Mouse (Mus musculus) intestine, postnatal 0 days (tissue): ENCODE measurements around the gene Odf2. TPM values are rescaled to one million over a fixed set of nuclear protein-coding genes. Genes with fewer than 3 reads are reported as not detected.
A peak's percentile ranks its signal among the peaks of the same experiment; 100 is the strongest.

ENCODE experiments used
- ATAC-seq: fragments of 200-750 bp; cut with Nextera tagmentation; 2 replicates; pipeline ENCODE4 v1.8.0; 2017; ENCODE audit warnings: mild to moderate bottlenecking, moderate TSS enrichment, moderate library complexity
- H3K27ac ChIP-seq: fragments of 300-500 bp; sonication (generic); 2 replicates; pipeline ENCODE4 v1.5.1; 2014; ENCODE audit warnings: mild to moderate bottlenecking, low read depth, low read length, moderate library complexity
- H3K27me3 ChIP-seq: fragments of 300-500 bp; sonication (generic); replicated peaks from 2 replicates; pipeline ENCODE4 v1.6.1; 2014; ENCODE audit warnings: low read length, mixed read lengths; ENCODE audit not compliant: control insufficient read depth, insufficient read depth
- H3K36me3 ChIP-seq: fragments of 300-500 bp; sonication (generic); 2 replicates; pipeline ENCODE4 v1.6.1; 2014; ENCODE audit warnings: mild to moderate bottlenecking, moderate library complexity; ENCODE audit not compliant: control insufficient read depth, insufficient read depth
- H3K4me1 ChIP-seq: fragments of 300-500 bp; sonication (generic); replicated peaks from 2 replicates; pipeline ENCODE4 v1.6.1; 2014; ENCODE audit warnings: antibody characterized with exemption, low read length, mixed read lengths; ENCODE audit not compliant: control insufficient read depth, insufficient read depth
- H3K4me2 ChIP-seq: fragments of 300-500 bp; sonication (generic); replicated peaks from 2 replicates; pipeline ENCODE4 v1.6.1; 2014; ENCODE audit warnings: low read depth, mild to moderate bottlenecking, moderate library complexity
- H3K4me3 ChIP-seq: fragments of 300-500 bp; sonication (generic); 2 replicates; pipeline ENCODE4 v1.5.1; 2014; ENCODE audit warnings: low read depth, low read length
- H3K9ac ChIP-seq: fragments of 300-500 bp; sonication (generic); 2 replicates; pipeline ENCODE4 v1.6.1; 2014; ENCODE audit warnings: mild to moderate bottlenecking, low read depth, low read length
- H3K9me3 ChIP-seq: fragments of 300-500 bp; sonication (generic); 2 replicates; pipeline ENCODE4 v1.6.1; 2016; ENCODE audit warnings: mixed run types; ENCODE audit not compliant: control insufficient read depth
- CTCF ChIP-seq: sonication (generic); IDR thresholded peaks from 2 replicates; pipeline ENCODE4 v1.5.1; 2016; ENCODE audit warnings: low read depth, mild to moderate bottlenecking, control low read depth, antibody characterized with exemption, moderate library complexity
- WGBS: fragments of 180-500 bp; shearing (Covaris S2); extraction: QIAGEN DNeasy Blood & Tissue Kit; methylation state at CpG from one replicate; pipeline ENCODE4 v1.1.7; 2014; 5-methylcytosine and 5-hydroxymethylcytosine counted together
- polyA plus RNA-seq: library from polyadenylated mRNA; unstranded; fragments of >200 nt; fragmentation: Nextera tagmentation; extraction: Ambion mirVana; gene quantifications from 2 replicates; pipeline ENCODE4 v1.2.1, GENCODE M21; 2015

Odf2 gene
- polyA plus RNA-seq, 1 experiment from 2014 or later, result 17.0 TPM

DNA sequence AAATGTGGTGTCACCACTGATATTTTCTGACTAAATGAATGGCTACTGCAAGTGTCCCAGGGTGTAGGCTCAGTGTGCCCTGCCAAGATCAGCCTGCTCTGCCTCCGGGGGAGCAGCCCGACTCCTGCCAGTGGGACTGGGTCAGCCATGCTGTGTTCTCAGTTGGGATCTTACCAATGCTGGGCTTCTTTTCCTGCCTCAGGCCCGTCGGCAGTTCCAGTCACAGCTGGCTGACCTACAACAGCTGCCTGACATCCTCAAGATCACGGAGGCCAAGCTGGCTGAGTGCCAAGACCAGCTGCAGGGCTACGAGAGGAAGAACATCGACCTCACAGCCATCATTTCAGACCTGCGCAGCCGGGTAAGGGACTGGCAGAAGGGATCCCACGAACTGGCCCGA is 33.0 kb downstream of the Odf2 start:
- Histone ChIP-seq H3K36me3 (peaks cover 66% of the 10 kb centered on the region), H3K27ac (no peak overlapping the region), H3K9me3 (no peaks in the 10 kb centered on the region), H3K4me1 (no peaks in the 10 kb centered on the region), H3K4me3 (no peak overlapping the region), H3K9ac (no peak overlapping the region), H3K4me2 (no peak overlapping the region), H3K27me3 (no peaks in the 10 kb centered on the region)
- no peak for ATAC-seq
- 45% methylated on average over 11 of the region's 11 CpGs for WGBS
- no peak for TF ChIP-seq CTCF

- no peak for TF ChIP-seq CTCF
- Histone ChIP-seq H3K4me3 (no peak overlapping the region), H3K27ac (no peak overlapping the region), H3K4me2 (no peak overlapping the region), H3K36me3 (peaks cover 78% of the 10 kb centered on the region), H3K9ac (no peak overlapping the region), H3K27me3 (no peaks in the 10 kb centered on the region), H3K9me3 (no peaks in the 10 kb centered on the region), H3K4me1 (no peaks in the 10 kb centered on the region)
- ATAC-seq, result no peak
- WGBS, result 83% methylated on average over 5 of the region's 5 CpGs
These were observed 37.5 kb downstream of the Odf2 start for GRCm38 (mm10) chr2:29926542-29926941.

GRCm38 (mm10) chr2:29930506-29930905 is 41.5 kb downstream of the Odf2 start:
- no peak overlapping the region for H3K9ac ChIP-seq
- H3K36me3 ChIP-seq, result peaks cover 53% of the 10 kb centered on the region
- H3K4me3 ChIP-seq, result no peak overlapping the region
- WGBS, result 86% methylated on average over 10 of the region's 10 CpGs
- H3K27me3 ChIP-seq, result no peaks in the 10 kb centered on the region
- no peak overlapping the region for H3K27ac ChIP-seq
- H3K4me1 ChIP-seq, result no peaks in the 10 kb centered on the region
- ATAC-seq, result no peak
- no peaks in the 10 kb centered on the region for H3K9me3 ChIP-seq
- no peak for TF ChIP-seq CTCF
- no peak overlapping the region for H3K4me2 ChIP-seq

DNA sequence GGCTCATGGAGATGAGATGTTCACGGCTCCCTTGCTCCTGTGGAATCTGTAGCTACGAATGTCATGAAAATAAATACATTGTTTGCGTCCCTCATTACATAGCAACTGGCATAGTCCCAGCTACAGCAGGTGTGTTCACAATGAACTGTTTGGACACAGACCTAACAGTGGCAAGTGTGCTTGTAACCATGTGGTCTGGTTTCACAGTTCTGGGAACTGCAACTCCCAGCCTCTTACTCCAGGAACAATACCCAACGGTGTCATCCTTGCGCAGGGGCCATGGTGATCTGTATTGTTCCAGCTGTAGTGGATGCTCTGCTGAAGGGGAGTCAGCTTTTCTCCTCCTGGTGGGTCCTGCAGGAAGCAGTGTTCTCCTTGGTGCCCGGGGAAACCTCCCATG is 42.2 kb downstream of the Odf2 start:
- H3K27me3 ChIP-seq, result no peaks in the 10 kb centered on the region
- ATAC-seq, result no peak
- peaks cover 46% of the 10 kb centered on the region for H3K36me3 ChIP-seq
- no peak overlapping the region for H3K9ac ChIP-seq
- H3K4me2 ChIP-seq, result no peak overlapping the region
- H3K4me3 ChIP-seq, result no peak overlapping the region
- H3K9me3 ChIP-seq, result no peaks in the 10 kb centered on the region
- 88% methylated on average over 6 of the region's 6 CpGs for WGBS
- H3K4me1 ChIP-seq, result peaks cover 4% of the 10 kb centered on the region
- no peak for TF ChIP-seq CTCF
- H3K27ac ChIP-seq, result no peak overlapping the region

DNA sequence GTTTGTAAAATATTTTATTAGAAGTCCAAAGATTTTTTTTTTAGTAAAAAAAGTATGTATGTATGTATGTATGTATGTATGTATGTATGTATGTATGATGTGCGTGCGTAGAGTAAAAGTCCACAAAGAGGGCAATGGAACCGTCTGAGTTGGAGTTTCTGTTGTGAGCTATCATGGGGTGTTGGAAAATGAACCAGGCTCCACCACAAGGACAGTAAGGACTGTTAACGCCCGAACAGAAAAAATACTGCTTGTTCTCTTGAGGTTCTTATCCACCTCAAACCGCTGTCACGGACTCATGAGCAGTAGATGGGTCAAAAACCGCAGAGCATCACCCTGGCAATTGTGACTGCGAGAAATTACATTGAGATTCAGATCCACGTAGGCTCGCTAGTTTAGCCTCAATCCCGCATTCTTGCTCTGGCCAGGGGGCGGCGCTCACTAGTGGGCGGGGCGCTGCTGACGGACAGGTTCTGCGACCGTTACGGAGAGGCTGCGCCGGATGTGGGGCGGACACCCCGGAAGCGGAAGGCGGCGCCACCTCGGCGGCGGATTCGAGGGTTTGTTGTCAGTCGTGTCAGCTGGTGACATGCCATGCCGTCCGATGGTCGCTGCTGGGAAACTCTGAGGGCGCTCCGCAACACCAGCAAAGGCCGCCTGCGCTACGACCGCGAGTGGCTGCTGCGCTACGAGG is 46.0 kb downstream of the Odf2 start, which contains the start of gene Gle1:
TSS of gene Gle1 (plus strand) at position 521 of the 694 bp plus-strand sequence.
- H3K9ac ChIP-seq, result peak within 1 kb of the TSS; percentile 47
- WGBS, result 4% methylated on average over 44 of the region's 44 CpGs
- H3K9me3 ChIP-seq, result no peaks in the 10 kb centered on the region
- peak within 1 kb of the TSS; percentile 47; the same call in 1 of the 2 replicates for H3K27ac ChIP-seq
- H3K4me2 ChIP-seq, result peak within 1 kb of the TSS; percentile 71
- peak within 1 kb of the TSS; percentile 63 for H3K4me3 ChIP-seq
- no peaks in the 10 kb centered on the region for H3K27me3 ChIP-seq
- H3K36me3 ChIP-seq, result peaks cover 26% of the 10 kb centered on the region
- H3K4me1 ChIP-seq, result peaks cover 4% of the 10 kb centered on the region
- TF ChIP-seq CTCF, result peak; percentile 89
- ATAC-seq, result peak; percentile 96

GRCm38 (mm10) chr2:29940073-29940472 is 51.1 kb downstream of the Odf2 start:
- 93% methylated on average over 9 of the region's 9 CpGs for WGBS
- Histone ChIP-seq H3K4me2 (no peak overlapping the region), H3K4me1 (peaks cover 4% of the 10 kb centered on the region), H3K36me3 (peaks cover 56% of the 10 kb centered on the region), H3K9me3 (no peaks in the 10 kb centered on the region), H3K27ac (no peak overlapping the region), H3K4me3 (no peak overlapping the region), H3K9ac (no peak overlapping the region), H3K27me3 (no peaks in the 10 kb centered on the region)
- no peak for TF ChIP-seq CTCF
- no peak for ATAC-seq
